Mouse (Mus musculus): ENCODE data around the gene Ifnar1. TPM values are rescaled to one million over a fixed set of nuclear protein-coding genes. Genes with fewer than 3 reads are reported as not detected.

Ifnar1 gene
- polyA plus RNA-seq, 1 experiment from 2014 or later = 53.8 TPM

Small RNAs within 50 kb of the gene (microRNA-seq; reads per million reads assigned to microRNA genes)
- not detected for gene Mir6367

Other genes starting within 250 kb of the Ifnar1 start
- 2.8 and 3.2 TPM in 2 replicates for gene Olig1, start 215.5 kb upstream of the Ifnar1 start, polyA plus RNA-seq (2014; fragmentation: Nextera tagmentation; extraction: Ambion mirVana)
- 32.6 and 32.7 TPM in 2 replicates for gene Ifnar2, start 112.5 kb upstream of the Ifnar1 start, polyA plus RNA-seq (2014; fragmentation: Nextera tagmentation; extraction: Ambion mirVana)
- not detected in 2 replicates for gene Gm21970, start 93.5 kb upstream of the Ifnar1 start, polyA plus RNA-seq (2014; fragmentation: Nextera tagmentation; extraction: Ambion mirVana)
- gene Il10rb, start 79.1 kb upstream of the Ifnar1 start, polyA plus RNA-seq (2014; fragmentation: Nextera tagmentation; extraction: Ambion mirVana) = 8.1 and 8.5 TPM in 2 replicates
- gene Ifngr2, start 61.8 kb downstream of the Ifnar1 start, polyA plus RNA-seq (2014; fragmentation: Nextera tagmentation; extraction: Ambion mirVana) = 33.1 and 34.8 TPM in 2 replicates
- gene Tmem50b, start 112.6 kb downstream of the Ifnar1 start, polyA plus RNA-seq (2014; fragmentation: Nextera tagmentation; extraction: Ambion mirVana) = 53.2 and 55.7 TPM in 2 replicates
- 5.8 and 6.0 TPM in 2 replicates for gene Dnajc28, start 133.8 kb downstream of the Ifnar1 start, polyA plus RNA-seq (2014; fragmentation: Nextera tagmentation; extraction: Ambion mirVana)
- gene Gart, start 161.7 kb downstream of the Ifnar1 start, polyA plus RNA-seq (2014; fragmentation: Nextera tagmentation; extraction: Ambion mirVana) = 107 and 111 TPM in 2 replicates
- 144 and 148 TPM in 2 replicates for gene Son, start 162.3 kb downstream of the Ifnar1 start, polyA plus RNA-seq (2014; fragmentation: Nextera tagmentation; extraction: Ambion mirVana)
- gene Donson, start 203.5 kb downstream of the Ifnar1 start, polyA plus RNA-seq (2014; fragmentation: Nextera tagmentation; extraction: Ambion mirVana) = 38.0 and 39.2 TPM in 2 replicates
- gene Cryzl1, start 243.7 kb downstream of the Ifnar1 start, polyA plus RNA-seq (2014; fragmentation: Nextera tagmentation; extraction: Ambion mirVana) = 77.0 and 82.5 TPM in 2 replicates
- 54.8 and 57.6 TPM in 2 replicates for gene Itsn1, start 244.0 kb downstream of the Ifnar1 start, polyA plus RNA-seq (2014; fragmentation: Nextera tagmentation; extraction: Ambion mirVana)

All from midbrain, embryonic 11.5 days (tissue).